Mouse (Mus musculus) cerebellum, adult 9-10 months (tissue): ENCODE results near the gene Prdm16.

Experiments used
- DNase-seq: peaks from one replicate; pipeline ENCODE4 v3.0.0; 2022

The Prdm16 gene

DNA sequence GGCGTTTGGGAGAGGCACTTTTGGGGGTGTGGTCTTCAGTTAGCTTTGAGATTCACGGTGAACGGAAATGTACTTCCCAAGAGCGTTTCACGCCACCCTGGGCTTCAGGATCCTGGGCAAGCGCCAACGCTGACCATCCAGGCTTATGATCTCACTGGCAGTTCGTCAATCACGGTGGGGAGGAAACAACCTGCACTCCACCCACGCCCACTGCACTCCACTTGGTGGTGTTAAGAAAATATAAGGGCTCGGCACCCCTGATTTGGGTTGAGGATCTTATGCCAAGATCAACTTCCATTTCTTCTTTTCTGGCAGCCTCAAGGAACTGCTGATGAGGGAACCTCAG, 323.1 kb downstream of the Prdm16 start:
- DNase-seq = no peak

DNA sequence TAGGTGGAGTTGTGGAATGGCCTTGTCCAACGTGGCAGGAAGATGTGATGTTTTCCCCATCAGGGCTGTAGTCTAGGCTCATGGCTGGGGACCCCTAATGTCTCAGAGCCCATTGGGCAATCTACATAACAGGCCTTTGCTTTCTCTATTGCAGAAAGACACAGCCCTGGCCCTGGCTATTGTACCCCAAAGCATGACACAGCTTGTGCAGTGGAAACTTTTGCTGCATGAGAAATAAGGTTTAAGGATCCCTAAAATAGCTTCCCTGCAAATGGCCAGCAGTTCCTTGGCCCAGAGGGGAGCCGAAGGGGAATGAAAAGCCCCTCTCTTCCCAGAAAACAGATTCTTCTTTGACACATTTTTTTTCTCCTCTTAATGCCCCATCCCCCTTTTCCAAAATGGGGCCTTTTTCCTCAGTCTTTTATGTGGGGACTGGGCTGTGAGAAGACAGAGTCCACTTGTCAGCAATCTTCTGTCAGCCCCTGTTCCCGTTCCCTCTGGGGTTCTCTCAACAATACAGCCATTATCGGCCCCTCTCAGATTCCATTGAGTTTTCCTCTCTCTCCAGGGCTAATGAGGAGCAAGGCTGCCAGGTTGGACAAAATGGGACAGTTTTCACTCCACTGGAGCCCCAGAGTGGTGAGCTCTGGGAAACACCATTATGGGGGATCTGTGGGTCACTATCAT, 323.6 kb downstream of the Prdm16 start:
- peak; percentile 9 for DNase-seq

DNA sequence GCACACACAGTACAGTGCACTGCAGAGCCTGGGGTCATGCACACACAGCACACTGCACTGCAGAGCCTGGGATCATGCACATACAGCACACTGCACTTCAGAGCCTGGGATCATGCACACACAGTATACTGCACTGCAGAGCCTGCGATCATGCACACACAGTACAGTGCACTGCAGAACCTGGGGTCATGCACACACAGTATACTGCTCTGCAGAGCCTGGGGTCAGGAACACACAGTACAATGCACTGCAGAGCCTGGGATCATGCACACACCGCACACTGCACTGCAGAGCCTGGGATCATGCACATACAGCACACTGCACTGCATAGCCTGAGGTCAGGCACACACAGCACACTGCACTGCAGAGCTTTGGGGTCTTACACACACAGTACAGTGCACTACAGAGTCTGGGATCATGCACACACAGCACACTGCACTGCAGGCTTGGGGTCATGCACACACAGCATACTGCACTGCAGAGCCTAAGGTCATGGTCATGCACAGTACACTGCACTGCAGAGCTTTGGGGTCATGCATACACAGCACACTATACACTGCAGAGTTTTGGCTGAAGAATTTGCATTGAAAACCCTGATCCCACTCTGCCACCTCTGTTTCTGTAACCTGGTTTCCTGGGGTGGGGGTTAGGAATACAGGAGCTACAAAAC, 324.4 kb downstream of the Prdm16 start:
- no peak for DNase-seq

DNA sequence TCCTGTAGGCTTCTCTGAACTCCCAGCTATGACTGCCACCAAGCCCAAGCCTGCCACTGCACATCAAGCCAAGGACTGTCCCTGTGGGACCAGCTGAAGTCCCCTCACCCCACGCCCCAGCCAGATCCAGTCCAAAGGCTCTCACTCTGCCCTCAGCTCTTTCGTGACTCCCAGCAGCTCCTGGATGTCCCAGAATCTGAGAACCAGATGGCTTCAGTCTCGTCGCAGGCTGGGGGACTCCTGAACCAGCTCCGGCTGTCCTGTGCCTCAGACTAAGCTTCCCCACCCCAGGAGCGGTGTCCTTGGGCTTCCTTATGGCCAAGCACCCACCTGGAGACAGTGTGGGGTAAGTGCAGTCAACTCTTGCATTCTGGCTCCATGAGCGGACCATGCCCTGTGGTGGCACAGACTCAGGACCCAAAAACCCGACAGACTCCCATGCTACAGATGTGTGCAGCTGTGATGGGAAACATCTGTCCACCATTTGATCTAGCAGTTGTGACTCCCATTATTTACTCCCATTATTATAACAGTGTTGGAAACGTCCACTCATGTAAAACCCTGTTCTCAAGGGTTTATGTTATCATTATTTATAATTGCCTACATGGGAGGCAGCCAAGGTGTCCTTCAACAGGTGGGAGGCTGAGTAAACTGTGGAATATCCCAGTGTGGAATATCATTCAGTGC, 326.0 kb downstream of the Prdm16 start:
- DNase-seq = no peak

DNA sequence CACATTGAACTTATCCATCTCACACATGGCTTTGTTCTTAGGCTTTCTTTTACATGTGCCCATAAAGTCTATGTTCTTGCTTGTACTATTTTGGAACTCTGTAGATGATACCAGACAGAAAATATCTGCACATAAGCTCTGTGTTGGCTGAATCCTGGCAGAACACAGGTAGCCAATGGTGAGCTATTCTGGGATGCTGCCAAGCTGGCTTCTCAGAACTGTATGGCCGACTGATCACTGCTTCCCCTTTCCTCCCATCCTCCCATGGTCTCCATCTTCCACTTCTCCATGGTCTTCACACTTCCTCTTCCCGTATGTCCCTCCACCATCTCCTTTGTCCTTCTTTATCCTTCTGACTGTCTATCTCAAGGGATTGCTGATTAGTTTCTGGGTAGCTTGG, 327.5 kb downstream of the Prdm16 start:
- no peak for DNase-seq

DNA sequence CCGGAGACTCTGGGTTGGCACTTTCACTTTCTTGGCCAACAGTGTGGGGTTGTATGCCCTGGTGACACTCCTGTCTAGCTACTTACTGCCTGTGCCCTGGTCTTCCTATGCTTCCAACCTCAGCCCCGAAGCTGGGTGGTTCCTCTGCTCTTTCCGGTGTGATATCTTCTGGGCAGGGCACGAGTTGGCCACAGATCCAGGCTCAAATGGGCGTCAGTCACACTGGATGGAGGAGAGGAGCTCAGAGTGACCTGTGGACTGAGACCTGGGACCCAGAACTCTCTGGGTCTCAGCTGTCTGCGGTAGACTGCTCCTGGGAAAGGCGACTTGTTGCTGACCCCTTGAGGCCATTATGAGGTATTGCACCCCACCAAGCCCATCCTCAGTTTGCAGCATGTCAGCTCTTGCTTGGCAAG, 335.2 kb downstream of the Prdm16 start, which contains the start of gene Arhgef16:
Gene Arhgef16 (minus strand): TSS at position 211 of the 416 bp plus-strand sequence.
- peak; percentile 41 for DNase-seq

DNA sequence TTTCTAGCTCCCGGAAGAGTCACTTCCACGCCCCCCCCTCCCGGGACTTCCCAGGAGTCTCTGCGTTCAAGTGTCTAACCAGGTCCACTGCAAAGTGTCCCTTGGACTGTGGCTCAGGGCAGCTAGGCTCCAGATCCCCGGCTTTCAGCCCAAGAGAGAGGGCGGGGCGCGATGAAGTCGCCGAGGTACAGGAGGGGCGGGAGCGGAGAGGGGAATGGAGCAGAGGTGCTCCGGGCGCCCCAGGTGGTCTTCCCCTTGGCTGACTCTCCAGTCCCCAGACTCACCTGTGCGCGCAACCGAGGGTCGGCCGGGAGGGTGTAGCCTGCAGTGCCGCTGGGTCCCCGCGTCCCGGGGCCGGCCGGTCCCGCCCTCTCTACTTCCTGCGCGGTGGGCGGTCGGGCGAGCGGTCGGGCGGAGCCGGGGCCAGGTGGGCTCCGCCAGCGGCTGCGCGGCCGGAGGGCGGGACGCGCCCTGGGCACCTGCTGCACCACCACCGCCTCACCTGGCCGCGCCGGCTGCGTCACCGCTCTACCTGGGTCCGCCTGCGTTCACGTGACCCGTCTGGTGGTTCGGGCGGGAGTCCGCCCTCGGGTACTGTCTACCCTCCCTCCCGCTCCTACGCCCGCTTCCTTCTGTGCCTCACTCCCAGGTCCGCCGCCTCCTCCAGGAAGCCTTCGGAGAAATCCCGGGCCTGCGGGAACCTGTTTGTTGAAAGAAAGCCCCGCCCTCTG, 337.0 kb downstream of the Prdm16 start:
- no peak for DNase-seq

DNA sequence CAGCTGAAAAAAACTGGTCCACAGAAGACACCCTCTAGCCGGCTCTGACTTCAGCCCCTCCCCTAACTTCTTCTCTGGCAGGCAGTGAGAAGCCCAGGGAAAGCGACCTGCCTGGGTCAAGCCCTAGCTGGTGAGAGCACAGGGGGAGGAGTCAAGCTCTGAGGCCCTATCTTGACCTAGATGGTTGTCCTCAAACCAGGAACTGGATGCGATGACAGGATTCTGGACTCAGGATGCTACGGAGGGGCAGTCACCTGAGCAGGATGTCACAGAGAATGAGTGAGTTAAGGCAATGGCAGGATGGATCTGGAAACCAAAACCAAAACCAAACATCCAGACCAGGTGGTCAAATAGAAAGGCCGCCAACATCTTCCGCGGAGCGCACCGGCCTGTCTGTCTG, 338.9 kb downstream of the Prdm16 start:
- DNase-seq = no peak

DNA sequence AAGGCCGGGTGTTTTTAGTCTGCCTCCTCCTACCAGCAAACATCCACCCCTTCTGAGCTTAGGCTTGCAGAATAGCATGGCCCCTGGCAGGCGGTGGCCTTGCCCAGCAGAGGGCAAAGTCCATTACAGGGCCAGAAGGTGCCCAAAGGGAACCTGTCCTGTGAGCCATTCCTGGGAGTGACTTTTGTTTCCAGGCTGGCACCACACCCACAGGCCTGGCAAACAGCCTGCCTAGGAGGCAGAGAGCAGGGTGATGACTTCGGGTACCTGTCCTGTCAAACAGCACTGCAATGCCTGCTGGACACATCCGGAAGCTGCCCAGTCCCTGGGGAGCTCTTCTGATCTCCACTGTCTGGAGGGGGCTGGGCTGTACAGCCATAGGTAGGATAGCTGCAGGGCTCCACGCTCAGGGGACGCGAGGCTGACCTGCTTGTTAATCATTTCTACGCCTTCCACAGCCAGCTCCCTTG, 342.4 kb downstream of the Prdm16 start:
- DNase-seq = no peak

DNA sequence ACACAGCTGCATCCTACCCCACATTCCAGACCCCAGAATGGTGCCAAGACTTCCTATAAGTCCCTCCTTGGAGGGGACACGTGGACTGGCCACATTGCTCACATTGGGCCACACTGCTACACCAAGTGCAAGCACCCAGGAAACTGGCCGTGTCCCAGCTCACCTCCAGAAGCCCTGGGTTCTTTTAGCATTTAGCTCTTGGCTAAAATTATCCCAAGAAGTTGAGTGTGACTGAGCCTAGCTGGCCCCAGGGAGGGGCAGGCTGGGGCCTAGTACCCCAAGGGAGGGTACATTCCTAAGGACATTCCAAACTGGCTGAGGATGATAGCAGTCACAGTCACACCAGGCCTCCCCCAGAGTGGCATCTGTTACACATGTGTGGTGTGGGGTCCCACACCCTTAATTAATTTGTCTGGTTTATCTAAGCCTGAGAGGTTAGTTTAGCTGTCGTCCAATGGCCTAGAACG, 342.9 kb downstream of the Prdm16 start:
- DNase-seq = no peak

DNA sequence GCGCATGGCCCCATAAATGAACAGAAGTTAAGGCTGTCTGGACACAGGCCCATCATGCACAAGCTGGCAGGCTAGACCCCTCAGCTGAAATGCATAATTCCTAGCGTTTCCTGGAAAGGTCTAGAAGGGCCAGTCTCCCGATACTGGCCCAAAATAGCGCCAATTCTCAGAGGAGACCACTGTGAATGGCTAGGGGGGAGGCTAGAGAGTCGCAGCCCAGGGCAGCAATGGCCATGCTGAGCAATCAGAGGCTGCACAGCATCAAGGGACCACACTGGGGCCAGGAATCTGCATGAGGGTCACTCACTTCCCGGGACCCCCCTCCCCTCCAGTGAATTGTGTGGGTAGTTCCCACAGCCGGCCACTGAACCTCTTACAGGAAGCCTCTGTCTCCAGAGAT, 353.0 kb downstream of the Prdm16 start:
- no peak for DNase-seq

DNA sequence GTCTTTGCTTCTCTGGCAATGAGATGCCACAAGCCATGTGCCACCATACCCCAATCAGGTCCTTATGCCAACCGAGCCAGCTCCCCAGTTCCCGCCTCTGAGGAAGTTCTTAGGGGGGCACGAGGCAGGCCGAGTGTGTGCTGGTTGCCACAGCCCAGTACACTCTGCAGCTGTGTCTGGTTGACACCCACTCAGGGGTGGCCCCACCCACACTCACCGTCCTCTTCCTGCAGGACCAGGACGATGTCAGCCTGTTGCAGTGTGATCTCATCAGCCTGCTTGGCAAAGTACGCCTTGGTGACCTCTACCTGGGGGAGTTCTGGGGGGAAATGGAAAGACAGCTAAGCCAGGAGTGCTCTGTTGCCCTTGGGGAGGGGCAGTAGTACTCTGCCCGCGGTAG, 357.2 kb downstream of the Prdm16 start:
- no peak for DNase-seq

DNA sequence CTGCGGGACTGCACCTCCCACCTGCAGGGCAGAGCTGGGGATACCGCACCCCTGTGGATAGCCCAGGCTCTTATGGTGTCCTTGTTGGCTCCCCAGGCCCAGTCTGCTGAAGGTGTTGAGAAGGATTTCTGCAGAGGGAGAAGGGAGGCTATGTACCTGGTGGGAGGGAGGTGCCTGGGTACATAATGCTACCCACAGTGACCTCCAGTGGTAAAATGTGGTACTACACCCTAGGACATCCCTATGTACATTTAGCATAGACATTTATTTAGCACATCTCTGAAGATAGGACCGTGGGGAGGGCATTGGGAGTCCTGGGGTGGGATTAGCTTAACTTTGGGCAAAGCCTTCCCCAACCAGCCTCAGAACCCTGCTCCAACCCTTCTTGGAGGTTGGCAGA, 363.7 kb downstream of the Prdm16 start:
- peak; percentile 14 for DNase-seq

DNA sequence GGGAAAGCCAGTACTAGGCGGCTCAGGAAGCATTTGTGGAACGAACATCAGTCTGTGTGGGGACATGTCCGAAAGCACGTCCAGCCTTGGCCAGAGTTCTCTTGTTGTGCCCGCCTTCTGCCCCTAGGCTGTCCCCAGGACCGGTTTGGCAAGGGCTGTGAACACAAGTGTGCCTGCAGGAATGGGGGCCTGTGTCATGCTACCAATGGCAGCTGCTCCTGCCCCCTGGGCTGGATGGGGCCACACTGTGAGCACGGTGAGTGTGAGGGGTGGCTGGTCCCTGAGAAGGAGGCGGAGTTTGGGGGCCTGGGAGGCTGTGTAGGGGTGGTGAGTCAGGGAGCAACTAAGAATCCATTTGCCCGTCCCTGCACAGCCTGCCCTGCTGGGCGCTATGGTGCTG, 367.2 kb downstream of the Prdm16 start:
- no peak for DNase-seq

DNA sequence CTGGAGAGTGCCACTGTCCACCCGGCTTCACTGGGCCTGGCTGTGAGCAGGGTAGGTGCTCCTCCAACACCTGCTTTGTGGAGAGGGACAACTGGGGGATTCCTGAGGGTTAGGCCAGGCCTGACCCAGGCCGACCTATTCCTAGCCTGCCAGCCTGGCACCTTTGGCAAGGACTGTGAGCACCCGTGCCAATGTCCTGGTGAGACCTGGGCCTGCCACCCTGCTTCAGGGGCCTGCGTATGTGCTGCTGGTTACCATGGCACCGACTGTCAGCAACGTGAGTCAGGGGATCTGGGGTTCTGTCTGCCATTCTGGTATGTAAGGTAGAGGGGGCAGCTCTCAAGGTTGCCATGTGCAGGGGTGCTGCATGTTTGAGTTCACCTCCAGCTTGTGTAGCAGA, 369.2 kb downstream of the Prdm16 start:
- DNase-seq = no peak
